Mouse (Mus musculus): ENCODE results near the gene Ube2s. TPM values are rescaled to one million over a fixed set of nuclear protein-coding genes. Genes with fewer than 3 reads are reported as not detected.
A peak's percentile ranks its signal among the peaks of the same experiment; 100 is the strongest.

The Ube2s gene
- polyA plus RNA-seq, 1 experiment from 2014 or later, result 384 TPM

- peak within 1 kb of the TSS; percentile 82 for H3K9ac ChIP-seq (replicated peaks)
- H3K36me3 ChIP-seq, result peaks cover 9% of the 10 kb centered on the region
- H3K9me3 ChIP-seq, result no peaks in the 10 kb centered on the region
- peaks cover 44% of the 10 kb centered on the region for H3K27me3 ChIP-seq
- 15% methylated on average over 24 of the region's 40 CpGs for WGBS
- peak within 1 kb of the TSS; percentile 61 for H3K27ac ChIP-seq (replicated peaks)
- peaks cover 20% of the 10 kb centered on the region for H3K4me1 ChIP-seq
- ATAC-seq (ENCODE audit: low FRiP score, low read depth), result no peak
- H3K4me2 ChIP-seq (replicated peaks), result peak within 1 kb of the TSS; percentile 87
- peak within 1 kb of the TSS; percentile 56 for H3K4me3 ChIP-seq
Measured at GRCm38 (mm10) chr7:4789436-4789935, 22.9 kb downstream of the Ube2s start, which contains the start of gene Tmem238. Gene Tmem238, minus strand, starts transcription at chr7:4789656.

- H3K27me3 ChIP-seq, result peaks cover 44% of the 10 kb centered on the region
- ATAC-seq (ENCODE audit: low FRiP score, low read depth), result peak; percentile 59
- H3K4me2 ChIP-seq (replicated peaks), result peak overlapping the region; percentile 87
- no peaks in the 10 kb centered on the region for H3K9me3 ChIP-seq
- WGBS, result 2% methylated on average over 64 of the region's 64 CpGs
- 0 out of 2 replicates have a peak, but pooled peaks cover 2% of the 10 kb centered on the region for H3K36me3 ChIP-seq
- peaks cover 13% of the 10 kb centered on the region for H3K4me1 ChIP-seq
- peak overlapping the region; percentile 56 for H3K4me3 ChIP-seq
- peak overlapping the region; percentile 61 for H3K27ac ChIP-seq (replicated peaks)
- peak overlapping the region; percentile 82 for H3K9ac ChIP-seq (replicated peaks)
Measured at GRCm38 (mm10) chr7:4788499-4789435, 23.6 kb downstream of the Ube2s start.

GRCm38 (mm10) chr7:4783667-4784268 is 28.6 kb downstream of the Ube2s start:
- 86% methylated on average over 14 of the region's 14 CpGs for WGBS
- H3K4me2 ChIP-seq (replicated peaks), result no peak overlapping the region

GRCm38 (mm10) chr7:4782759-4783158 is 29.6 kb downstream of the Ube2s start, which contains the start of the genes Il11 and Tmem190:
Gene Il11, minus strand, starts transcription at chr7:4782859.
Gene Tmem190, plus strand, starts transcription at chr7:4782937.
- Histone ChIP-seq H3K36me3 (no peaks in the 10 kb centered on the region), H3K4me2 (replicated peaks) (no peak within 1 kb of the TSS), H3K4me3 (no peak within 1 kb of the TSS), H3K27me3 (peaks cover 46% of the 10 kb centered on the region), H3K27ac (replicated peaks) (no peak within 1 kb of the TSS), H3K9me3 (no peaks in the 10 kb centered on the region), H3K9ac (replicated peaks) (no peak within 1 kb of the TSS), H3K4me1 (peaks cover 13% of the 10 kb centered on the region)
- WGBS, result 84% methylated on average over 2 of the region's 2 CpGs
- no peak for ATAC-seq (ENCODE audit: low FRiP score, low read depth)

More at GRCm38 (mm10) chr7:4783667-4784268, 28.6 kb downstream of the Ube2s start:
- no peak overlapping the region for H3K4me3 ChIP-seq
- no peaks in the 10 kb centered on the region for H3K9me3 ChIP-seq
- peaks cover 46% of the 10 kb centered on the region for H3K27me3 ChIP-seq
- H3K27ac ChIP-seq (replicated peaks), result no peak overlapping the region
- ATAC-seq (ENCODE audit: low FRiP score, low read depth), result no peak
- no peaks in the 10 kb centered on the region for H3K36me3 ChIP-seq
- no peak overlapping the region for H3K9ac ChIP-seq (replicated peaks)
- H3K4me1 ChIP-seq, result peaks cover 14% of the 10 kb centered on the region; the same call in 1 of the 2 replicates

GRCm38 (mm10) chr7:4782130-4782529 is 30.3 kb downstream of the Ube2s start:
- Histone ChIP-seq H3K4me3 (no peak overlapping the region), H3K4me2 (replicated peaks) (no peak overlapping the region), H3K27ac (replicated peaks) (no peak overlapping the region), H3K36me3 (no peaks in the 10 kb centered on the region), H3K9ac (replicated peaks) (no peak overlapping the region), H3K4me1 (peaks cover 19% of the 10 kb centered on the region), H3K27me3 (peaks cover 46% of the 10 kb centered on the region), H3K9me3 (no peaks in the 10 kb centered on the region)
- no peak for ATAC-seq (ENCODE audit: low FRiP score, low read depth)
- 58% methylated on average over 3 of the region's 3 CpGs for WGBS

GRCm38 (mm10) chr7:4779921-4780320 is 32.5 kb downstream of the Ube2s start:
- Histone ChIP-seq H3K9me3 (no peaks in the 10 kb centered on the region), H3K9ac (replicated peaks) (no peak overlapping the region; the same call in 1 of the 2 replicates), H3K4me3 (no peak overlapping the region), H3K27me3 (peaks cover 59% of the 10 kb centered on the region), H3K4me1 (peaks cover 23% of the 10 kb centered on the region), H3K27ac (replicated peaks) (no peak overlapping the region), H3K4me2 (replicated peaks) (no peak overlapping the region), H3K36me3 (no peaks in the 10 kb centered on the region)
- no peak for ATAC-seq (ENCODE audit: low FRiP score, low read depth)
- WGBS, result 35% methylated on average over 5 of the region's 5 CpGs

- no peak overlapping the region for H3K27ac ChIP-seq (replicated peaks)
- peak overlapping the region; percentile 4; the same call in 1 of the 2 replicates for H3K9ac ChIP-seq (replicated peaks)
- H3K9me3 ChIP-seq, result no peaks in the 10 kb centered on the region
- no peak overlapping the region for H3K4me3 ChIP-seq
- H3K4me1 ChIP-seq, result peaks cover 23% of the 10 kb centered on the region
- H3K36me3 ChIP-seq, result no peaks in the 10 kb centered on the region
- ATAC-seq (ENCODE audit: low FRiP score, low read depth), result peak; percentile 17; the same call in 1 of the 2 replicates
- H3K4me2 ChIP-seq (replicated peaks), result peak overlapping the region; percentile 48; the same call in 1 of the 2 replicates
- WGBS, result 3% methylated on average over 16 of the region's 20 CpGs
- peaks cover 56% of the 10 kb centered on the region for H3K27me3 ChIP-seq
Measured at GRCm38 (mm10) chr7:4777851-4778637, 34.3 kb downstream of the Ube2s start.

GRCm38 (mm10) chr7:4776861-4777830 is 35.2 kb downstream of the Ube2s start:
- Histone ChIP-seq H3K9me3 (no peaks in the 10 kb centered on the region), H3K36me3 (no peaks in the 10 kb centered on the region), H3K4me2 (replicated peaks) (peak overlapping the region; percentile 48), H3K4me1 (peaks cover 23% of the 10 kb centered on the region), H3K27ac (replicated peaks) (no peak overlapping the region), H3K4me3 (peak overlapping the region; percentile 31), H3K27me3 (peaks cover 56% of the 10 kb centered on the region), H3K9ac (replicated peaks) (peak overlapping the region; percentile 17)
- ATAC-seq (ENCODE audit: low FRiP score, low read depth), result peak; percentile 89
- WGBS, result 2% methylated on average over 35 of the region's 56 CpGs

- no peaks in the 10 kb centered on the region for H3K36me3 ChIP-seq
- 61% methylated on average over 10 of the region's 10 CpGs for WGBS
- no peak overlapping the region for H3K4me2 ChIP-seq (replicated peaks)
- H3K4me1 ChIP-seq, result peaks cover 19% of the 10 kb centered on the region
- no peak overlapping the region for H3K9ac ChIP-seq (replicated peaks)
- ATAC-seq (ENCODE audit: low FRiP score, low read depth), result no peak
- no peak overlapping the region for H3K4me3 ChIP-seq
- H3K9me3 ChIP-seq, result no peaks in the 10 kb centered on the region
- H3K27me3 ChIP-seq, result peaks cover 56% of the 10 kb centered on the region
- no peak overlapping the region for H3K27ac ChIP-seq (replicated peaks)
Measured at GRCm38 (mm10) chr7:4776131-4776530, 36.3 kb downstream of the Ube2s start.

- Histone ChIP-seq H3K4me3 (no peak within 1 kb of the TSS), H3K36me3 (no peaks in the 10 kb centered on the region), H3K9ac (replicated peaks) (no peak within 1 kb of the TSS), H3K9me3 (no peaks in the 10 kb centered on the region), H3K4me2 (replicated peaks) (no peak within 1 kb of the TSS), H3K27me3 (peaks cover 22% of the 10 kb centered on the region), H3K27ac (replicated peaks) (no peak within 1 kb of the TSS), H3K4me1 (peaks cover 3% of the 10 kb centered on the region; the same call in 1 of the 2 replicates)
- 87% methylated on average over 3 of the region's 5 CpGs for WGBS
- ATAC-seq (ENCODE audit: low FRiP score, low read depth), result no peak
Measured at GRCm38 (mm10) chr7:4771202-4771601, 41.2 kb downstream of the Ube2s start, which contains the start of gene Fam71e2. Gene Fam71e2, minus strand, starts transcription at chr7:4771302.

All from midbrain, embryonic 12.5 days (tissue).